Mouse (Mus musculus): ENCODE measurements around the gene Cpvl. TPM values are rescaled to one million over a fixed set of nuclear protein-coding genes. Genes with fewer than 3 reads are reported as not detected.

Cpvl gene
- total RNA-seq, 2 experiments from 2014 or later: not detected

- no peak for ATAC-seq (replicated peaks; ENCODE audit: poor library complexity, severe bottlenecking)
Observed at GRCm38 (mm10) chr6:53897872-53898464, 80.5 kb downstream of the Cpvl start.

GRCm38 (mm10) chr6:53897126-53897525 lies 81.3 kb downstream of the Cpvl start:
- ATAC-seq (replicated peaks; ENCODE audit: poor library complexity, severe bottlenecking): no peak

DNA sequence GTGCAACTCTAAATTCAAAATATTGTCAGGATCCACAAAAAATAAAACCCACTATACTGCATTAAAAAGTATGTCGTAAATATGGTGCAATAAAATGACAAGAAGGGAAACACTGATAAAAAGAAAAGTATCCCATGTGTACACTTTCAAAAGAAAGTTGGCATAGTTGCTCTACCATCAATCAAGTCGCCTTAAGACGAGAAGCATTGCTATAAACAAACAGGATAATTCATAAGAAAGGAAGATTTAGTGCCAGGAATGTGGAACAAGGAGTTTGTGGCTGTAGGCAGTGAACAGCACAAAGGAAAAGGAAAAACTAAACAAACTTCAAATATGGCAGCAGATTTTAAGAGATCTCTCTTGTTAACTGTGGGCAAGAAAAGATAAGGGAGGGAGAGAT lies 84.7 kb downstream of the Cpvl start:
- ATAC-seq (replicated peaks; ENCODE audit: poor library complexity, severe bottlenecking): no peak

GRCm38 (mm10) chr6:53891109-53891508 lies 87.4 kb downstream of the Cpvl start:
- no peak for ATAC-seq (replicated peaks; ENCODE audit: poor library complexity, severe bottlenecking)

DNA sequence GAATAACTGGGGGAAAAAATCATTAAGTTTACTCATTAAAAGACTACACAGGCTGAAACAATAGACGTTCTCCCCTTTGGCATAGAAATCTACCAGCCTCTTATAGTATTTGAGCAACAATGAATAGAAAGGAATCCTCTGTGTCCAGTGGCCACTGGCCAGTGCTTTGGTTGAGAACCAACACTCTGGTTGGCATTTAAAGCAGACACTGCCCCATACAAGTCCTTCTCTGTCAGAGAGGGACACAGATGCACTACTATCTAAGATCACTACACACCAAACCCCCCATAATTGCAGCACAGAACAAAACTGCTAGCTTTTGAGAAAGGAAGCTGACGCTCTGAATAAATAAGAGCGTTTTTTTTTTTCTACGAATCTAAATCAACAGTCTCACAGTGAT lies 93.5 kb downstream of the Cpvl start:
- no peak for ATAC-seq (replicated peaks; ENCODE audit: poor library complexity, severe bottlenecking)

- no peak for ATAC-seq (replicated peaks; ENCODE audit: poor library complexity, severe bottlenecking)
Observed at GRCm38 (mm10) chr6:53884496-53884895, 94.0 kb downstream of the Cpvl start.

GRCm38 (mm10) chr6:53883405-53883804 lies 95.1 kb downstream of the Cpvl start:
- ATAC-seq (replicated peaks; ENCODE audit: poor library complexity, severe bottlenecking): no peak

DNA sequence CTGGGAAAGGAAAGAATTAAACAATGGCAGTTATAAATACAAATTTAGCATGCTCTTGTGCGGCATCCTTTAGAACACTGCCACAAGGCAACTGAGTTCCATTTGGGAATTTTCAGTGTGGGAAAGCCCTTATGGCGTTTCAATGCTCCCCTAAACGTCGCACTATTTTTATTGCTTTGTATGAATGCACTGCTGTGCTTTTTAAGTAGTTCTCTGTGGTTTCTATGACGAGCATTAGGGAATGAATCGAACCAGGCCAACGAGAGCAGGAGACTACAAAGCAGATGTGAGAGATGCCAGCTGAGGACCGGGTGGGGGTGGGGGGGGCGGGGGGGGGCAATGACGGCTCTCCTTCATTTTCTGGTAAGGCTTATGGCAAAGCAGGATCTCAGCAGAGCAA lies 96.8 kb downstream of the Cpvl start:
- ATAC-seq (replicated peaks; ENCODE audit: poor library complexity, severe bottlenecking): no peak

GRCm38 (mm10) chr6:53881235-53881606 lies 97.2 kb downstream of the Cpvl start:
- ATAC-seq (replicated peaks; ENCODE audit: poor library complexity, severe bottlenecking): no peak

DNA sequence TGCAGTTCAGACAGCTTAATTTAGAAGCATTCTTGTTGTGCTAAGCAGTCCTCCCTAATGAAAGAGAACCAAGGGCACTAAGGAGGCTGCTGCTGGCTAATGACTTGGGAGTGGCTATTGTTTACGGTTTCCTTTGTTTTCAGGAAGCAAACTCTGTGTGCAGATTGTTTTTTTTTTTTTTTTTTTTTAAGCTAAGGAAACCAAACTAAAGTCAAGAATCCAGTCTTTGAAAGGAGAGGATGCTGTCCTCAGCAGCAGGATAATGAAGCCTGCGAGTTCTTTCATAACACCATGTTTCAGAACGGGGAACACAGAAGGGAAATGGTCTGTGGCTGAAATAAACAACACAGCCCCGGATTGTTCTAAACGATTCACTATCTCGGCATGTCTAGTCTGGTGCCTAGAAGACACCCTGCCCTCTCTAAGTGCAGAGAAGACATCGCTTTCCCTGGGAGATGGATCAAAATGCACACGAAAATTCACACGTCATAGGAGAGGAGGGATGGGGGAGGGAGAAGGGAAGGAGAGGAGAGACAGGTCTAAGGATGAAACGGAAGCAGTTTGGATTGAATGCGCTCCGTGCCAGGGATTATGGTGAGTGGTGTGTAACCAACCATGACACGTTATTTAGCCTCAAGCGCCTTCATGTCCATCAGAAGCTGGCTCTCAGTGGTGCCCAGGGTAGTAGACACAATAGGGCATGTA lies 97.8 kb downstream of the Cpvl start:
- ATAC-seq (replicated peaks; ENCODE audit: poor library complexity, severe bottlenecking): no peak

DNA sequence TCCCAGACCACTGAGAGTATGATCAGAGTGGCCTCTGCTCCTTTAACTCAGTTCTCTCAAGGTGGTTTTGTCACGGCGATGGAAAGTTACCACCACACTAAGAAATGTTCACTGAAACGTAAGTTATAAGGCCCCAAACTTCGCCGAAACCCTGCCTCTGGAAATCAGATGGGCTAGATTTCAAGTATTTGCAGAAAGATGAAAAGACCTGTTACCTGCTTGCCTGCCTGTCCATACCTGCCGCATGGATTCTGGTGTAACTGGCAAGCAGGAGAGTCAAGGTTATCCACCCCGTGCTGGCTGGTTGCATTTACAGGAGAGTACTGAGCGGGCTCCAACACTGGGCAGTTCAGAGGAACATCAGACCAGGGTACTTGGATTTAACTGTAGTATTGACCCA lies 98.9 kb downstream of the Cpvl start:
- ATAC-seq (replicated peaks; ENCODE audit: poor library complexity, severe bottlenecking): no peak

DNA sequence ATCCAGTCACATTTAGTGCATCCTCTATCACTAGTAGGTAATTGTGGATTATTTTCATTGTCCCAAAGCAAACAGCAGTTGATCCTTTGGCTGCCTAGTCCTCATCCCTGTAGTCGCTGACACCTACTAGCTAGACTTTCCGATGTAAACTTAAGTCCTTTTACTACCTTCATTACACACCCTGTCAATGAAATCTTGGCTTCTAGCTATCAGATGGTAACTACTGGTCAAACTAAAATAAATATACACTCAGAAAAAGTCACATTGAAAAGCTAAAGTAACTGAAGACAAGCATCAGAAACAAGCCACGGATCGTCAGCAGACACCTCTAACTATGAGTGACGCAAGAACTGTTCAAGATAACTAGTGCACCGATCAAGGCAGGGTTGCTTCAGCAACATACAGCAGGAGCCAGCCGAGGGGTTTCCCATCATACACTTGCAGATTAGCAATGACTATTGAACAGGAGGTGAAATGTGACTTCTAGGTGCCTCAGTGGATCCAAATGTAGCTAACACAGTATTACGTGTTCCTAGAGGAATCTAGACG lies 103.5 kb downstream of the Cpvl start:
- ATAC-seq (replicated peaks; ENCODE audit: poor library complexity, severe bottlenecking): no peak

- no peak for ATAC-seq (replicated peaks; ENCODE audit: poor library complexity, severe bottlenecking)
Observed at GRCm38 (mm10) chr6:53871903-53872302, 106.6 kb downstream of the Cpvl start.

DNA sequence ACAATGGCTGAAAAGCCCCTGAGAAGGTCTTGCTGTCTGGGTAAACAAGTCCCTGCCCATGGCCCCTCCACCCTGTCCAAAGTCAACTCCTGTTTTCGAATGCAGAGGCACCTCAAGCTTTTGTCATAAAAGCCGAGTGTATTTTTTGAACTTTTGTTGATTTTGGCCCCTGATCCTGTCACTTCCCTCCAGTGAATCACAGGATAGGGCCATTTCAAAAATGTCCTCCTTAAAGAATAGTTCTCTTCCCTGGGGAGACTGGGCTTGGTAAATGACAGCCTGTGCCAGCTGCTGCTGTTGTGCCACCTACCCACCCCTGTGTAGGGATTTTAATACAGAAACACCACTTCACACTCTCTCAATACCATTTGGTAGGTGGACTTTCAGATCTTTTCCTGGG lies 115.5 kb downstream of the Cpvl start:
- ATAC-seq (replicated peaks; ENCODE audit: poor library complexity, severe bottlenecking): no peak

DNA sequence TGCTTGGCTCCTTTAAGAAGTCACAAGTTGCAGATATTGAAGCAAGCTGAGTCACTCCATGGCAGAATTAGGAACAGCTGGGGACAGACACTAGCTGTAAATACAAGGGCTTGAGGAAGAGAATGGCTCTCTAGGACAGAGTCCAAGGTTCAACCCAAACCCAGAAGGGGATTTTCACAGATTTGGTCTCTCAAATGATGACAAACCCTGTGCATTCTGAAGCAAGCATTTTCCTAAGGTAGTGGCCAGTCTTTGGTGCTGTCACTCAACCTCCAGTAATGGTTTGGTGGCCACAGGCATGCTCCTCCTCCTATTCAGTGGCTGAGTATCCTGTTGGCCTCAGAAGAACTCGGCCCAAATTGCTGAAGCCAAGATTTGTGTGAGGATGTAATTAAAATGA lies 119.4 kb downstream of the Cpvl start:
- ATAC-seq (replicated peaks; ENCODE audit: poor library complexity, severe bottlenecking): no peak

DNA sequence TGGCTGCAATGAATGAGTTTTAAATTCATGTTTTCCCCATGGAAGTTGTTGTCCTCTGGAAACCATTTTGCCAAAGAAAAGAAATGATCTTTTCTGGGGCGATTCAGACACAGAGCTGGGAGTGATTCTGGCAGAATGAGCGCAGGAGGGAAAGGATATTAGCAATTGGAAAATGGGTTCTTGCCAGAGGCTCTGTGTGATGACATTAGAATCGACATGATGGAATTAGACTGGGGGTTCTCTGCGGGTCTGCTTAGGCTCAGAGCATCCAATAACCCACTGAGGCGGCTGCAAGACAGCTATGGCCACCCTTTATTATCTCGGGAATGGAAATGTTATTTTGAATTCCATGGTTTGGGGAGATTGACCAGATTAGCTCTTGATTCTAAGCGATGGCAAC lies 120.6 kb downstream of the Cpvl start:
- ATAC-seq (replicated peaks; ENCODE audit: poor library complexity, severe bottlenecking): no peak

DNA sequence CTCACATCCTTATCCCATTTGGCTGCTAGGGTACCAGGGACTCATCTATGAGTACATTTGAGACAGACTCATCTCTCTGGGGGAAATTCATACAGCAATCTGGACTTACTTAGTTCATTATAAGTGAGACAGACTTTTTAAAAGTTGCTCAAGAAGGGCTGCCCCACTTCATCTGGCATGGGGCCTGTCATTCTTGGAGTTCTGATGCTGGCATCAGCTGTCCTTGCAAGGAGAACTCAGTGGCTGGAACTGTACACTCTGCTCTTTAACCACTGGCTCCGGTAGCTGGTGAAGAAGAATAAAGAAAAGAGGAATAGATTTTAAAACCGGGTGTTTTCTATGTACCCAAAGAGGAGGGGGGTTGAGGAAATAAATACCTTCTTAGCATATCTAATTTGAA lies 121.7 kb downstream of the Cpvl start:
- no peak for ATAC-seq (replicated peaks; ENCODE audit: poor library complexity, severe bottlenecking)

GRCm38 (mm10) chr6:53854971-53855856 lies 123.3 kb downstream of the Cpvl start:
- ATAC-seq (replicated peaks; ENCODE audit: poor library complexity, severe bottlenecking): no peak

GRCm38 (mm10) chr6:53854226-53854625 lies 124.2 kb downstream of the Cpvl start:
- no peak for ATAC-seq (replicated peaks; ENCODE audit: poor library complexity, severe bottlenecking)

DNA sequence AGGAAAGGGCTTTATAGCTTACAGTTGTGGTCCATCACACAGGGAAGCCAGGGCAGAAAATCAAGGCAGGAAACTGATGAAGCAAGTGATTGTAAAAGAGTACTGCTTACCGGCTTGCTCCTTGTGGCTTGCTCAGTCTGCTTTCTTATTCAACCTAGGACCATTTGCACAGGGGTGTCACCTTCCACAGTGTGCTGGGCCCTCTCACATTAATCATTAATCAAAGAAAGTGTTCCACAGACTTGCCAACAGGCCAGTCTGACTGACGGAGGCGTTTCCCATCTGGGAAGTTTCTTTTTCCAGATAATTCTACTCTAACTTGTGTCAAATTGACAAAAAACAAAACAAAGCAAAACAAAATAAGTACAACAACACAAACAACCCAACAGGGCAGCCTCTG lies 124.9 kb downstream of the Cpvl start:
- no peak for ATAC-seq (replicated peaks; ENCODE audit: poor library complexity, severe bottlenecking)

DNA sequence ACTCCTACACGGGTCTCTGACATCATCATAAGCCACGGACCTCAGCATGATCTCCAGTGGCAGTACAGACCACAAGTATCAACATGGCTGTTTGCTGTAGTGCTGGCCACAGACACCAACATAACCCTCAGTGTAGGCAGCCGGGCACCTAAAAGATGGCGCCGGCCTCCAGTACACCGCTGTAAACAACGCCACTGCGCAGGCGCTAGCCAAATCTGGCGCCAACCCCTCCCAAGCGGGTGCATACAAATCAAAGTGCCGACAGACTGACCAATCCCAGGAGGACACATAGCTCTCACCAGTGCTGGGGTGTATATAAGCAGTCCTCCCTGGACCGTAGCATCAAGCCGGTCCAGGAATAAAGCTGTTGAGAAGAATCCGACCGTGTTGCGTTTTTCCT lies 133.8 kb downstream of the Cpvl start:
- no peak for ATAC-seq (replicated peaks; ENCODE audit: poor library complexity, severe bottlenecking)

Data from granulocyte monocyte progenitor cell, adult 5-6 weeks (primary cell).